Mouse (Mus musculus) heart, adult 2 months (tissue): ENCODE measurements around the gene Ina. TPM values are rescaled to one million over a fixed set of nuclear protein-coding genes. Genes with fewer than 3 reads are reported as not detected.

Experiments
- DNase-seq, 2 experiments: peaks; one replicate each; pipeline ENCODE4 v3.0.0; 2021
- H3K27ac ChIP-seq: fragments of 200-600 bp; 2 replicates; pipeline ENCODE4 v1.8.1; 2022
- H3K27me3 ChIP-seq: fragments of 200-500 bp; 2 replicates; pipeline ENCODE4 v1.6.1; 2012; ENCODE audit warnings: mild to moderate bottlenecking, low read length, inconsistent platforms, mixed read lengths; ENCODE audit not compliant: control insufficient read depth, insufficient read depth
- H3K36me3 ChIP-seq: fragments of 200-500 bp; 2 replicates; pipeline ENCODE4 v1.6.1; 2012; ENCODE audit warnings: low read length, inconsistent platforms; ENCODE audit not compliant: control insufficient read depth, insufficient read depth
- H3K4me1 ChIP-seq: fragments of 200-500 bp; 2 replicates; pipeline ENCODE4 v1.6.1; 2011; ENCODE audit warnings: low read length; ENCODE audit not compliant: control insufficient read depth, insufficient read depth
- H3K4me3 ChIP-seq: fragments of 200-600 bp; 2 replicates; pipeline ENCODE4 v1.8.1; 2022
- H3K79me2 ChIP-seq: fragments of 200-500 bp; replicated peaks from 2 replicates; pipeline ENCODE4 v1.6.1; 2012; ENCODE audit warnings: mild to moderate bottlenecking, inconsistent platforms, low read length, moderate library complexity, mixed read lengths; ENCODE audit not compliant: control insufficient read depth, insufficient read depth
- H3K9ac ChIP-seq: fragments of 200-500 bp; 2 replicates; pipeline ENCODE4 v1.6.1; 2012; ENCODE audit warnings: low read depth, mild to moderate bottlenecking, control low read depth, inconsistent platforms, low read length, mixed read lengths
- CTCF ChIP-seq: fragments of 200-600 bp; IDR thresholded peaks from 2 replicates; pipeline ENCODE4 v1.8.1; 2022; ENCODE audit warnings: antibody characterized with exemption, mild to moderate bottlenecking, moderate library complexity
- EP300 ChIP-seq: fragments of 200-500 bp; IDR thresholded peaks from 2 replicates; pipeline ENCODE4 v1.6.1; 2011; ENCODE audit warnings: low read depth, low read length, control low read depth; ENCODE audit not compliant: insufficient read depth
- POLR2A ChIP-seq: fragments of 200-500 bp; IDR thresholded peaks from 2 replicates; pipeline ENCODE4 v1.6.1; 2011; ENCODE audit warnings: mild to moderate bottlenecking, low read depth, low read length, control low read depth; ENCODE audit not compliant: insufficient read depth
- WGBS: fragments of 180-500 bp; shearing (Covaris S2); methylation state at CpG from one replicate; pipeline ENCODE4 v1.1.7; 2018; 5-methylcytosine and 5-hydroxymethylcytosine counted together
- intact Hi-C: fragments of 180-260 bp; cut with DNase I; formaldehyde crosslinking; loops from one replicate; pipeline ENCODE4 v1.15.1; 2025
- long read RNA-seq: library from polyadenylated mRNA; stranded (forward); transcript quantifications from one replicate; pipeline ENCODE4 v2.0.0, GENCODE M21; 2021
- polyA plus RNA-seq: library from polyadenylated mRNA; depleted of rRNA; stranded (reverse); fragments of >200 nt; gene quantifications from 2 replicates; pipeline ENCODE4 v1.2.3, GENCODE M21; 2012; rRNA removed
- total RNA-seq, 2 experiments: library from RNA; stranded (reverse); gene quantifications; 2 replicates each; pipeline ENCODE4 v1.2.3; 2021

The Ina gene
- total RNA-seq, result under 1 TPM in 1 of 2 experiments, not detected in 1; 0.11 TPM
- polyA plus RNA-seq, result 0.04 and 0.09 TPM in 2 replicates
- long read RNA-seq, partial matches to known transcripts, result 0 of 1 reads
- long read RNA-seq, other reads (novel, unspliced or antisense), result 0 of 1 reads

GRCm38 (mm10) chr19:47014447-47015381, at the start of gene Ina, which contains the start of gene Nt5c2:
Gene Ina, plus strand, starts transcription at chr19:47014698.
Gene Nt5c2, minus strand, starts transcription at chr19:47015153.
- H3K4me1 ChIP-seq, result no peaks in the 10 kb centered on the region; the same call in 1 of the 2 replicates
- no peak within 1 kb of the TSS for H3K9ac ChIP-seq
- no peaks in the 10 kb centered on the region for H3K36me3 ChIP-seq
- TF ChIP-seq CTCF, result no peak
- TF ChIP-seq POLR2A, result no peak
- TF ChIP-seq EP300, result no peak
- peaks cover 20% of the 10 kb centered on the region for H3K27me3 ChIP-seq
- H3K4me3 ChIP-seq, result no peak within 1 kb of the TSS
- H3K27ac ChIP-seq, result no peak within 1 kb of the TSS
- 2% methylated on average over 117 of the region's 124 CpGs for WGBS
- H3K79me2 ChIP-seq, result no peaks in the 10 kb centered on the region
- intact Hi-C loops, result no loop called here
- peak; percentile 22 to 28 for DNase-seq

- no peak overlapping the region for H3K4me3 ChIP-seq
- no peaks in the 10 kb centered on the region for H3K27me3 ChIP-seq
- H3K27ac ChIP-seq, result no peak overlapping the region
- H3K36me3 ChIP-seq, result peaks cover 4% of the 10 kb centered on the region; the same call in 1 of the 2 replicates
- H3K4me1 ChIP-seq, result peaks cover 10% of the 10 kb centered on the region
- intact Hi-C loops, result no loop called here
- TF ChIP-seq POLR2A (no peak), CTCF (no peak), EP300 (no peak)
- no peak overlapping the region for H3K9ac ChIP-seq
- H3K79me2 ChIP-seq, result no peaks in the 10 kb centered on the region
- DNase-seq, result no peak
Measured at GRCm38 (mm10) chr19:46965496-46965895, 49.0 kb upstream of the Ina start.

- DNase-seq, result no peak
- Histone ChIP-seq H3K27ac (no peak overlapping the region), H3K27me3 (no peaks in the 10 kb centered on the region), H3K79me2 (no peaks in the 10 kb centered on the region), H3K9ac (no peak overlapping the region), H3K36me3 (no peaks in the 10 kb centered on the region), H3K4me1 (peaks cover 9% of the 10 kb centered on the region), H3K4me3 (no peak overlapping the region)
- 81% methylated on average over 6 of the region's 6 CpGs for WGBS
- intact Hi-C loops, result no loop called here
- TF ChIP-seq CTCF (no peak), EP300 (no peak), POLR2A (no peak)
Measured at GRCm38 (mm10) chr19:46966330-46966729, 48.2 kb upstream of the Ina start.

- 49% methylated on average over 4 of the region's 4 CpGs for WGBS
- intact Hi-C loops, result no loop called here
- Histone ChIP-seq H3K4me3 (no peak overlapping the region), H3K79me2 (no peaks in the 10 kb centered on the region), H3K27me3 (no peaks in the 10 kb centered on the region), H3K27ac (no peak overlapping the region), H3K36me3 (no peaks in the 10 kb centered on the region), H3K9ac (no peak overlapping the region), H3K4me1 (peaks cover 9% of the 10 kb centered on the region)
- TF ChIP-seq POLR2A, result no peak
- no peak for TF ChIP-seq EP300
- no peak for TF ChIP-seq CTCF
- peak in 1 of 2 experiments; percentile 32 for DNase-seq
Measured at GRCm38 (mm10) chr19:46967861-46968260, 46.6 kb upstream of the Ina start.

GRCm38 (mm10) chr19:46968833-46969232, 45.7 kb upstream of the Ina start:
- Histone ChIP-seq H3K4me1 (peaks cover 7% of the 10 kb centered on the region), H3K27me3 (no peaks in the 10 kb centered on the region), H3K4me3 (no peak overlapping the region; the same call in 1 of the 2 replicates), H3K36me3 (no peaks in the 10 kb centered on the region), H3K9ac (no peak overlapping the region), H3K79me2 (no peaks in the 10 kb centered on the region), H3K27ac (peak overlapping the region; percentile 82)
- intact Hi-C loops, result no loop called here
- TF ChIP-seq CTCF (no peak), POLR2A (0 out of 2 replicates have a peak, but pooled peaks have one; percentile 54)
- DNase-seq, result peak in 1 of 2 experiments; percentile 33
- WGBS, result 61% methylated on average over 5 of the region's 5 CpGs
